Mouse (Mus musculus) CD4-positive naive resting alpha-beta T cell, adult 57 days (primary cell): ENCODE data around the gene Ube2a. TPM values are rescaled to one million over a fixed set of nuclear protein-coding genes. Genes with fewer than 3 reads are reported as not detected.

Experiments
- total RNA-seq: library from RNA; stranded (reverse); gene quantifications from one replicate; pipeline ENCODE4 v1.2.4, GENCODE M21; 2023

Gene Ube2a
- total RNA-seq, result 71.5 TPM

DNA sequence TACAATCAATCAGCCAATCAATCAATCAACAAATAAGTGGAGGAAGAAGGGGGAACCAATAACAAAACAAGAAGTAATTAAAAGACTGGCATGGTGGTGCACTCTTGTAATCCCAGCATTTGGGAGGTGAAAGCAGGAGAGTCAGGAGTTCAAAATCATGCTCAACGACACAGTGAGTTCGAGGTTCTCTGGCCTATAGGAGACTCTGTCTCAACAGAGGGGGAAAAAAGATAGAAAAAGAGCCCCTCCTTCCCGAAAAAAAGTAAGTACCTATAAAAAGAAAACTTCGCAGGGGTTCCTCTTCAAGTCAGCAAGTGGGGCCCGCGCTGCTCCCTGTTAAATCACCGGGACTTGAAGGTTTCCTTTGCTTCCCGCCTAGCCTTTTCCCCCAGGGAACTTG, at the start of gene Ube2a, which contains the start of gene C330007P06Rik:
TSS of gene Ube2a (plus strand) at position 136 of the 400 bp plus-strand sequence.
TSS of gene C330007P06Rik (minus strand) at position 347 of the 400 bp plus-strand sequence.

DNA sequence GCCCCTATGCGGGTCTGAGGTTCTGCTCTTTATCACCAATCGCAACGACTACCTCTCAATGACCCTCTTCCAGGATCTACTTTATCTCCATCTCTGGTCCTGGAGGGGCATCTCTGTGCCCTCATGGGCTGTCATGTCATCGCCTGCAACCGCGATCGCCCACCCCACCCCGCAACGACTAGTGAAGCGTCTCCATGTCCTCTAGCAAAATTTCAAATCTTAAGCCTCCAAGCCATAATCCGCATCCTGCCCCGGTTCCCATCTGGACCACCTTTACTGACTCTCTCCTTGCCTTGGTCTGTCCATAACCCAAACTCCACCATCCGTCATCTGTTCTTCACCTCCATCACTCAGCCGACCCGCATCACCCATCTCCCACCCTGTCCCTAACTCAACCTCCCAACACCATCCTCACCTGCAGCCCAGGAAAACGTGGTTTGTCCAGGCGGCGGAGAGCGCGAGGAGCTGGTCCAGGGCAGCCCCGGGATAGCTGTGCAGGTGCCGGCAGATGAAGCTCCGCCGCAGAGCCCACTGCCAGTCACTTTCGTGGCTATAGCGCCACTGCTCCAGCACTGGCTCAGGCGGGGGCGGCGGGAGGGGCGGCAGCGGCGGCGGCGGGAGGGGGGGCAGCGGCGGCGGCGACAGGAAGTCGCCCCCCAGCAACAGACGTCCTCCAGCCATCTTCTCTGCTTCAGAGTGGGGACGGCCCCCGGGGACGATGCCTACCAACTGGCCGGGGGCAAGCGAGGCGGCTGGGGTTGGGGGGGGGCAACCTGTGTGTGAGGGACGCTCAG, 28.8 kb downstream of the Ube2a start, which contains the start of gene Nkrf:
TSS of gene Nkrf (minus strand) at position 579 of the 794 bp plus-strand sequence.

Other genes starting within 250 kb of the Ube2a start
- 3.8 TPM for gene Akap17b, start 228.5 kb upstream of the Ube2a start, total RNA-seq
- gene Slc25a43, start 130.2 kb upstream of the Ube2a start, total RNA-seq, result not detected
- gene Slc25a5, start 78.2 kb upstream of the Ube2a start, total RNA-seq, result 326 TPM
- 33.4 TPM for gene C330007P06Rik, start 211 bp downstream of the Ube2a start, total RNA-seq
- gene Nkrf, start 29.0 kb downstream of the Ube2a start, total RNA-seq, result 15.8 TPM
- 151 TPM for gene Sept6, start 117.9 kb downstream of the Ube2a start, total RNA-seq
- gene Sowahd, start 174.9 kb downstream of the Ube2a start, total RNA-seq, result not detected
- gene Rpl39, start 211.5 kb downstream of the Ube2a start, total RNA-seq, result 1,478 TPM
- gene Upf3b, start 236.4 kb downstream of the Ube2a start, total RNA-seq, result 27.4 TPM